Mouse (Mus musculus) mesoderm, embryonic 11.5 days (tissue): ENCODE measurements at regions not wholly inside any gene's neighbourhood (a gene's known extent, or its start where the extent isn't known, plus 50 kb on each side); places are given as distances from the start of the nearest gene placed in this dataset.

Source experiments
- DNase-seq: peaks from one replicate; pipeline ENCODE4 v3.0.0-alpha.2; 2012; ENCODE audit warnings: low read depth, low spot score

- DNase-seq, result no peak
Observed at GRCm38 (mm10) chr8:26688745-26689478, 288.2 kb upstream of the Zfp703 start.

DNA sequence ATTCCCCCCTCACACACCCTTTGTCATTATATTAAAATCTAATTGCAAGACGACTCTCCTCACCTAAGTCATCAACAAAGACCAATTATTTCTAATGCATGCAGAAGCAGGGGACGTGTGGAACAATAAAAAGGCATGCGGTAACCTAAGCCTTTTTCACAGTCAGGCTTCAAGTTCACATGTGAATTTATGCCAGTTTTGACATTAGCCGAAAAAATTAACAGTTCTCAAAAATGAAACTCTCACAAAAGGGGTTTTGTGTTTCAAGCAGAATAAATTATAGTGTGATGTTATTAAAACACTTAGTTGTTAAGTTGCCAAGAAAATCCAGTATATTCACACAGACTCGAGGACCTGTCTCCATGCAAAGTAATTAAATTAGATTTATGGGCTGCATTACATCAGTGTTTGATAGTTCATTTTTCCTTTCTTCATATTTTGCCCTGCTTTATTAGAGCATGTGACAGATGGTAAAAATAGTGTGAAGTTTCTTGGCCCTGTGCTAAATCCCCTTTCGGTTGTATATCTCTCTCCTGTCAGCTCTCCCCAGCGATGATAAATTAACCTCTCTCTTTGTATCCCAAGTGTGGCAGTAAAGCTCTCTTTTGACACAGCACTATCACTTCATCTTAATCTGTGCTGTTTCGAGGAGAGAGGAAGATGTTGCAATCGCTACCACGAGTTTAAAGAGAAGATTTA, 287.5 kb upstream of the Zfp703 start:
- DNase-seq, result peak; percentile 54

DNA sequence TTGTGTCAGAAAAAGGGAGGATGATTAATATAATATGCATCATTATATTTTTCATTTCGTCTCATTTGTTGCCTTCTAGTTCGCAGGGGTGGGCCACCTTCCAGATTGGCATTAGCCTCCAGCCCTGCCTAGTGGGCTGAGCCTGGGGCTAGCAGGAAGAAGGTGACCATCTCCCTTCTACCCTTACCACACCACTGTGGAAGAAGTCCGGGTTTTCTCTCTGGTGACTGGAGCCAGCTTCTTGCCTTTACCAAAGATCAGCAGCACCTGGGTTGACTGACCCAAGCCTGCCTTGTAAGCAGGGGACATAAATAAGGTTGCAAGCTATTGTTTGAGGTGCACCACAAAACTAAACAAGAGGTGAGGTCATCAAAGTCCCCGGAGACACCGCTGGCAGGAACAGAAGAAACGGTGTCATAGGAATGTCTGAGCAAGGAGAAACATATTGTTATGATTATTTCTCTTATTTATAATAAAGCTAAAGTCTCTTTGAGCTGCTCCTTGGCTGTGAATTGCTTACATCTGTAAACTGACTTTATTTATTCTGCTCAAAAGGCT, 286.9 kb upstream of the Zfp703 start:
- DNase-seq, result no peak

DNA sequence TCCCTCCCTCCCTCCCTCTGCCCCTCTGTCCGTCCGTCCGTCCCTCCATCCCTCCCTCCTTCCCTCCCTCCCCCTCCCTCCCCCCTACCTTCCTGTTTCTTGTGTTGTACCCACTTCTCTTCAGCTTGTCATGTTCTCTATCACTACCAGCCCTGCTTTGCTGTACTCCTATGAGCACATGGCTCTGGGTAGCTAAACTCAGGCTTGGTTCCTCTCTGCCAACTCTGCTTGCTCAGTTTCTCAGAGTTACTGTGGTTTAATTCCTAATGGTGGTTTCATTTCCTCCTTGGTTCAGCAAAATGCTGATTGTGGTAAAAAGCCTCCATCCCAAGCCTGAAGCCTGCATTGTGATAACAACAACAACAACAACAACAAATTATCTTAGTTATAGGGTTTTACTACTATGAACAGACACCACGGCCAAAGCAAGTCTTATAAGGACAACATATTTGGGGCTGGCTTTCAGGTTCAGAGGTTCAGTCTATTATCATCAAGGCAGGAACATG, 279.5 kb upstream of the Zfp703 start:
- DNase-seq, result no peak

- DNase-seq, result no peak
Observed at GRCm38 (mm10) chr8:26698580-26698979, 278.5 kb upstream of the Zfp703 start.

DNA sequence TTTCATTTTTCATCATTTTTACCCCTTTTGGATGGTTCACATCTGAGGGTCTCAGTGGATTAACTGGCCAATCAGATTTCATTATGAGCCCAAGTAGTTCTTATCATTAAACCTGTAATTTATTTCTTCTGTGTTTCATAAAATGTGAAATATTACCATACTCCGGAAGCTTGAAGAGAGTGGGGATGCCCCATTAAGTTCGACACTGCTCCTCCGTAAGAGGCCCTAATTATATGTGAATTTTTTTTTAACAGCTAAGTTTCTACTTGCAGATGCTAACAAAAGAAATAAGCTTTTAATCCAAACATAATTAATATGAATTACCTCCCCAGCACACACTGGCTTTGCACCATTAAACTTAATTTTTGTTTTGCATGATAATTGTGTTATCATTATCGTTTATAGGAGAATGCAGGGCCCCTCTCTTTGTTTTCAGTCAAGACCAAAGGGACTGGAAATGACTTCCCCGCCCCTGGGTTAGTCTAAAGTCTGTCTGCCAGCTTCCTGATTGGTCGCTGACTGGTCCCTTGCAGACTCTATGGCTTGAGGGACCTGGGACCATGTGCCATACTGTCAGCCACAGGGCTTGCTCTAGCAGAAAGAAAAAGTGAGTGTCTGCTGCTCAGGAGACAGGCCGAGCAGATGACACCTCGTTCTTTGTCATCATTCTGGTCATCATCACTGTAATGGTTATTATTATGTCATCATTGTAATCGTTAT, 270.9 kb upstream of the Zfp703 start:
- DNase-seq, result no peak

- no peak for DNase-seq
Observed at GRCm38 (mm10) chr8:26706768-26707156, 270.4 kb upstream of the Zfp703 start.

DNA sequence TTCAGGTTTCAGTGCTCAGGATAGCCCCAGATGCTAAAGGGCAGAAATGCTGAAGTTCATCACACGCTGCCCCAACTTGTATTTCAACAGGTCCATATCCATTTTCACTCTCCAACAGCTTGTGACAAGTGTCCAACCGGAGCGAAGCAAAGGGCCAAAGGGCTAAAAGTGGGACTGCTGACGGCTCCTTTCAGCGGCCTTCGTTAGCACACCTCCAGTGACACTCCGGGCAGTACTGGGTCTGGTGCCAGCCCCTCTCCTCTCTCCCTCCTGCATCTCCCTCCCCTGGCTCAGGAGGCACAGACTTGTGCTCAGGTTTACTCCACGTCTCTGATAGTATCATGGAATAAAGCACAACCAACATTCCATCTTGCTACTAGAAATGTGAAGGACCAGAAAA, 263.3 kb upstream of the Zfp703 start:
- DNase-seq, result no peak

GRCm38 (mm10) chr8:26714714-26715113, 262.4 kb upstream of the Zfp703 start:
- no peak for DNase-seq

- peak; percentile 36 for DNase-seq
Observed at GRCm38 (mm10) chr8:26718409-26719355, 258.4 kb upstream of the Zfp703 start.

GRCm38 (mm10) chr8:26722766-26723165, 254.4 kb upstream of the Zfp703 start:
- no peak for DNase-seq

DNA sequence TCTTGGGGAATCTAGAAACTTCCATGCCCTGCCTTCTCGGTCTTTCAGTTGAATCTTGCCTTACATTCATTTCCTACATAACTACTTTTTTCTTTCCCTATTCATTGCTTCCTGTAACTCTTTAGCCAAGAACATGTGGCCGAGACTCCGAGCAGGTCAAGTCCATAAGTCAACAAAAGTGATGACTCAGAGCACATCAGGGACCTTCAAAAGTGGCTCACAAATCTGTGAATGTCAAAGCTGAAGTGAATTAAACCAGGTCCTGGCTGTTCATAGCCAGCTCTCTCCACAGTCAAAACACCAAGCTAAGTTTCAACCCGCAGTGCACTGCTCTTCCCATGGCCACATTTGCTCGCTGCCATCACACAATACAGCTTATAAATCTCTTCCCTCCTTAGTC, 252.5 kb upstream of the Zfp703 start:
- no peak for DNase-seq

DNA sequence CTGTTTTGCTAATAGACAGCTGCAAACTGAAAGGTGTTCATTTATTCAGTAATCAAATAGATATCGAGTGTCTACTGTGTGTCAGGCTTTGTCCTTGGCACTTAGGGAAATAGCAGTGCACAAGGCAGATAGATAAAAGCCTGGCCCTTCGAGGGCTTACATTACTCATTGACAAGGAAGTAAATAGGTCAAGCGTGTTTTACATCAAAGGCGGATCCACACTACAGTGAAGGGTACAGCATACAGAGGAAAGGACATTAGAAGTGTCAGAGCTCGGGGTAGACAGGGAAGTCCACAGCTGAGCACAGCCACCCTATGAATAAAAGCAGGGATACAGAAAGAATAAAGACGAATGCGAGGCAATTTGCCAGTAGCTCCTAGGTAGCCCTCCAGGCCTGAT, 251.6 kb upstream of the Zfp703 start:
- DNase-seq, result no peak

- no peak for DNase-seq
Observed at GRCm38 (mm10) chr8:26729351-26729750, 247.8 kb upstream of the Zfp703 start.

DNA sequence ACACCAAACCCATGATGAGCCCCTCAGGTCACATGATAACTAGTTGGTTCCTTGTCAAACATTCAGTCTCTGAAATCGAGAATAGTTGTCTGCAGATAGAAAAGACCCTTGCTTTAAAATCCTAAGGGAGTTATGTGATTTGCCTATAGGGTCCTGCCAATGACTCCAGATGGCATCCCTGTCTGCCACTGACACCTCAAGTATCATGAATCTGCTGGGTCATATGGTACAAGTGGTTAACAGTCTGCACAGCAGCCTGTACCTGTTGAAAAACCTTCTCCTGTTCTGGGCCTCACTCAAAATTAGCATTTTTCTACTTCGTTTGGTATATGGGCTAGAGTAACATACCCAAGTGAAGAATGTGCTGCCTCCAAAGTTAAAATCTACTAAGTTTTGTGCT, 246.0 kb upstream of the Zfp703 start:
- DNase-seq, result no peak

DNA sequence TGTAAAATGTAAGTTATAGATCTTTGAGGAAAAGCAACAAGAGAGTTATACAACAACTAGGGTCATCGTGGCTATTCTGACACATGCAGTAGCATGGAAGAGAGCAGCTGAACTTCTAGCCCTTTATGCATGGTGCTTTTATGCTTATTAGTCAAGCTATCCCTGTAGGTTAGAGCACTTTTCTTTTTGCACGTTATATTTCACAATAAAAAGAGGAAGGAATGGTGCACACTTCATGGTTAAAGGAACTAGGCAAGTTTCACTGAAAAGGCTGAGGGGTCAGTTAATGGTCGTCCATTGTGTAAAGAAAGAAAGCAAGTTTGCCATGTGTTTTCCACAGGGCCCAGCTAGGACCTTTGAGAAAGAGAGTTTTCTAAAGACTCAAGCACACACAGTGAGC, 232.7 kb upstream of the Zfp703 start:
- DNase-seq, result no peak

DNA sequence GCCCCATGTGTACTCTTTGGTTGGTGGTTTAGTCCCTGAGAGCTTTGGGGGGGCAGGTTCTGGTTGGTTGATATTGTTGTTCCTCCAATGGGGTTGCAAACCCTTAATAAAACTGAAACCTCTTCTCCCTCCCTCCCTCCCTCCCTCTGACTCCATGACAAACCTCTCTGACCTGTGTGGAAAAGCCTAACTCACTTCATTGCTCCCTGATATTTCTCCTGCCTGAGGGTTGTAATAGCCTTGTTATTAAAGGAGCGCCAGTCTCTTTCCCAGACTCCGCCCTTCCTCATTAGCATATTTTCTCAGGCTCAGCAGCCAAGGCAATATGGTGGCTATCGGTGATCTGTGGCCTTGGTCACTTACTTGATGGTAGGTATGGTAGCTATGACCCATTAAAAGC, 230.3 kb upstream of the Zfp703 start:
- DNase-seq, result peak; percentile 15

DNA sequence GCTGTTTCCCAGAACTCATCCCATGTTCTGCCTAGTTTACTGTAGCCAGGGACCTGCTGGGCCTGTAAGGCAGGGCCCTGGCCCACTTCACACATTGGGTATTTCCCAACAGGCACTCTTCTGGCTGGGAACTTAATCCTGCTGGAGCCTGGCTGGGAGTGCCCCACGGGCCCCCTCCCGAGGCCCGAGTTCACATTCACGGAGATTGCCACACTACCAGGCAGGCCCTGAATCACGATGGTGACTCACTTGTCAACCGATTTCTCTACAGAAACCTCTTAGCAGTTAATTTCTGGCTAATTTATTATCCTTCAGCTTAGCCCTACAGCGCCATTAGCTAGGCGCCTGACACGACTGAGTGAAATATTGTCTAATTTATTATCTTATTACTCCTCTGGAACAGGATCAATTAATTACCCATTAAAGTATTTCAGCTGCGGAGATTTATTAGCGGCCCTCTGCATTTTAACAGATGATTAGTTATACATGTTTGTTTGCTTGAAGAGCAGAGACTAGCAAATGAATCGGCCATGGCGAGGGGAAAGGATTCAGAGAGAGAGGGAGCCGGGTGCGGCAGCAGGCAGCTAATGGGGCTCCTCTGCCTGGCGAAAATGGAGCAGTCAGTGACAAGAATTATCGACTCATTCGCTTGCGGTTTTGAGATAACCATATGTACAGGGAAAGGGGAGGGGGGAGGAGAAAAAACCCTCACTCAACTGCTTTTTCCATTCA, 229.7 kb upstream of the Zfp703 start:
- DNase-seq, result peak; percentile 64

GRCm38 (mm10) chr8:26748161-26748971, 228.8 kb upstream of the Zfp703 start:
- peak; percentile 56 for DNase-seq

DNA sequence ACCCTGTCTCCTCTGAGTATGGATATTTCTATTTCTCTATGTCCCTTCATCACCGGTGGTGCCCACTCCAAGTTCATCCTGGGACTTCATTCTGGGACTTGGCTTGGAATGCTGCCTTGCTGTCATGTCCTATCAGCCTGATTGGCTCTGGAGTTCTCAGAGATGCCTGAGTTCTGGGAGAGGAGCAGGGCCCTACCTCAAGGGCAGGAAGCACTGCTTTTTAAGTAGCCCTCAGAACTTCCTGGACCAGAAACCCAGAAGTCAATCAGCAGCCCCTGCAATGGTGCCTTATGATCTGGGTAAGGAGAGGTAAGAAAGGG, 228.2 kb upstream of the Zfp703 start:
- DNase-seq, result no peak
